ENCODE assay signal across 21 mouse cellular contexts in genomic region chr3:111166698-111167097, GRCm38 (mm10).
DNase-seq lines count a peak whose midpoint lies in the region; ATAC-seq lines count a peak whose summit lies in the region.
"Had no signal": no experiment of that assay in that cellular context is flagged by ENCODE, and none has a peak within 500 bp of the region (broad histone marks: within the 10 kb centered on the region; RNA-seq: fewer than 3 reads in every experiment).

No protein-coding gene starts in this region.

- DNase-seq in frontal cortex, postnatal 10 days (ENCODE audit: low spot score in 2 of 2), result no peak
- peak; percentile 5 to 7 for DNase-seq in left cerebral cortex, adult 18-20 months (ENCODE audit: low spot score in 2 of 2)
- no peak for DNase-seq in left cerebral cortex, postnatal 4 days
- peak; percentile 61 for DNase-seq in brain, adult 2 months (ENCODE audit: low read depth, low spot score)
- DNase-seq in left cerebral cortex, postnatal 25 days (ENCODE audit: low spot score in 2 of 2), result peak; percentile 1 to 53
- DNase-seq in cerebellum, postnatal 25 days, result no peak
- no peak for DNase-seq in ovary, postnatal 36 days (ENCODE audit: low spot score)
- DNase-seq: adrenal gland, adult 8-10 months; adrenal gland, postnatal 25 days; cerebellum, adult 18-20 months; cerebellum, adult 9-10 months; cerebellum, postnatal 14 days; gastrocnemius, postnatal 10 days; gastrocnemius, postnatal 36 days; heart, adult 2 months; heart, postnatal 14 days; heart, postnatal 4 days had no signal

- intact Hi-C loops in left cerebral cortex, postnatal 4 days (cut with DNase I), result no loop called here
- intact Hi-C loops in left cerebral cortex, postnatal 25 days (cut with DNase I), result no loop called here

- peak; percentile 98 for ATAC-seq in frontal cortex, adult (ENCODE audit: low TSS enrichment)
- ATAC-seq: activated CD4-positive, CD25-positive, alpha-beta regulatory T cell, adult 4 months; forebrain, embryonic 15.5 days; hindbrain, postnatal 0 days had no signal

Comparison
In these comparisons a context has a peak if more than half of its experiments do, and no peak if none do; other contexts are left out.
1. DNase-seq: peak in left cerebral cortex, adult 18-20 months (2 of 2), brain, adult 2 months (single experiment) and left cerebral cortex, postnatal 25 days (2 of 2); none in frontal cortex, postnatal 10 days (0 of 2), left cerebral cortex, postnatal 4 days (single experiment), cerebellum, postnatal 25 days (0 of 2) and ovary, postnatal 36 days (single experiment).